Mouse (Mus musculus) forebrain, embryonic 11.5 days (tissue): ENCODE measurements around the gene Snrpn. TPM values are rescaled to one million over a fixed set of nuclear protein-coding genes. Genes with fewer than 3 reads are reported as not detected.

ENCODE experiments used
- ATAC-seq: fragments of 200-750 bp; cut with Nextera tagmentation; replicated peaks from 2 replicates; pipeline ENCODE4 v1.8.0; 2017; ENCODE audit warnings: moderate TSS enrichment; ENCODE audit not compliant: low FRiP score
- DNase-seq: peaks from one replicate; pipeline ENCODE4 v3.0.0-alpha.2; 2017; ENCODE audit warnings: low spot score
- H3K27ac ChIP-seq: fragments of 300-500 bp; sonication (generic); 2 replicates; pipeline ENCODE4 v1.5.1; 2014; ENCODE audit warnings: low read depth, low read length
- H3K27me3 ChIP-seq: fragments of 300-500 bp; sonication (generic); 2 replicates; pipeline ENCODE4 v1.6.1; 2014; ENCODE audit warnings: mild to moderate bottlenecking, low read length, mixed read lengths; ENCODE audit not compliant: control insufficient read depth, insufficient read depth
- H3K36me3 ChIP-seq: fragments of 300-500 bp; sonication (generic); 2 replicates; pipeline ENCODE4 v1.6.1; 2014; ENCODE audit warnings: mild to moderate bottlenecking, low read length, moderate library complexity, mixed read lengths; ENCODE audit not compliant: control insufficient read depth, insufficient read depth
- H3K4me1 ChIP-seq: fragments of 300-500 bp; sonication (generic); replicated peaks from 2 replicates; pipeline ENCODE4 v1.6.1; 2014; ENCODE audit warnings: low read length, mixed read lengths; ENCODE audit not compliant: control insufficient read depth, insufficient read depth
- H3K4me2 ChIP-seq: fragments of 300-500 bp; sonication (generic); 2 replicates; pipeline ENCODE4 v1.6.1; 2014; ENCODE audit warnings: low read depth, mild to moderate bottlenecking, low read length, moderate library complexity, mixed read lengths; ENCODE audit not compliant: severe bottlenecking
- H3K4me3 ChIP-seq: fragments of 300-500 bp; sonication (generic); 2 replicates; pipeline ENCODE4 v1.5.1; 2014; ENCODE audit warnings: low read depth, low read length
- H3K9ac ChIP-seq: fragments of 300-500 bp; sonication (generic); 2 replicates; pipeline ENCODE4 v1.6.1; 2014; ENCODE audit warnings: low read length
- H3K9me3 ChIP-seq: fragments of 300-500 bp; sonication (generic); 2 replicates; pipeline ENCODE4 v1.6.1; 2016; ENCODE audit warnings: low read length, mixed read lengths; ENCODE audit not compliant: control insufficient read depth
- WGBS: fragments of 180-500 bp; shearing (Covaris S2); extraction: QIAGEN DNeasy Blood & Tissue Kit; methylation state at CpG from one replicate; pipeline ENCODE4 v1.1.7; 2014; 5-methylcytosine and 5-hydroxymethylcytosine counted together
- polyA plus RNA-seq: library from polyadenylated mRNA; unstranded; fragments of >200 nt; fragmentation: Nextera tagmentation; extraction: Ambion mirVana; gene quantifications from 2 replicates; pipeline ENCODE4 v1.2.1, GENCODE M21; 2014

The Snrpn gene
- polyA plus RNA-seq, 1 experiment from 2014 or later: 160 TPM

GRCm38 (mm10) chr7:59978646-59979045 lies 161.4 kb downstream of the Snrpn start:
- DNase-seq: no peak
- no peaks in the 10 kb centered on the region for H3K36me3 ChIP-seq
- no peaks in the 10 kb centered on the region for H3K4me1 ChIP-seq
- no peak for ATAC-seq
- no peak overlapping the region for H3K27ac ChIP-seq
- no peak overlapping the region for H3K9ac ChIP-seq
- no peaks in the 10 kb centered on the region for H3K9me3 ChIP-seq
- WGBS: 59% methylated on average over 1 of the region's 1 CpGs
- no peak overlapping the region for H3K4me2 ChIP-seq
- no peaks in the 10 kb centered on the region for H3K27me3 ChIP-seq
- H3K4me3 ChIP-seq: no peak overlapping the region

Other genes with a start within 250 kb of the Snrpn start
- gene Snurf, start 135.2 kb downstream of the Snrpn start, polyA plus RNA-seq: 84.2 and 136 TPM in 2 replicates
- gene Gm38393, start 135.2 kb downstream of the Snrpn start, polyA plus RNA-seq: 1.7 and 1.8 TPM in 2 replicates